Mouse (Mus musculus) midbrain, embryonic 10.5 days (tissue): ENCODE results near the gene Kiss1. TPM values are rescaled to one million over a fixed set of nuclear protein-coding genes. Genes with fewer than 3 reads are reported as not detected.
"Not testable (repeated sequence)": the region's sequence is repeated elsewhere in the genome, so short reads cannot be mapped to it uniquely, and the experiment has no call there.

ENCODE experiments used
- DNase-seq: peaks from one replicate; pipeline ENCODE4 v3.0.0-alpha.2; 2017; ENCODE audit warnings: low spot score
- H3K27ac ChIP-seq: fragments of 300-500 bp; sonication (generic); replicated peaks from 2 replicates; pipeline ENCODE4 v1.5.1; 2016; ENCODE audit warnings: mild to moderate bottlenecking
- H3K27me3 ChIP-seq: fragments of 300-500 bp; sonication (generic); 2 replicates; pipeline ENCODE4 v1.6.1; 2016; ENCODE audit warnings: low read depth, mild to moderate bottlenecking; ENCODE audit not compliant: poor library complexity, severe bottlenecking
- H3K36me3 ChIP-seq: fragments of 300-500 bp; sonication (generic); 2 replicates; pipeline ENCODE4 v1.6.1; 2016; ENCODE audit warnings: mild to moderate bottlenecking, moderate library complexity
- H3K4me1 ChIP-seq: fragments of 300-500 bp; sonication (generic); 2 replicates; pipeline ENCODE4 v1.6.1; 2016
- H3K4me3 ChIP-seq: fragments of 300-500 bp; sonication (generic); 2 replicates; pipeline ENCODE4 v1.5.1; 2016; ENCODE audit warnings: mild to moderate bottlenecking, moderate library complexity
- H3K9me3 ChIP-seq: fragments of 300-500 bp; sonication (generic); replicated peaks from 2 replicates; pipeline ENCODE4 v1.6.1; 2016; ENCODE audit warnings: mild to moderate bottlenecking
- WGBS: fragments of 180-500 bp; shearing (Covaris S2); methylation state at CpG from one replicate; pipeline ENCODE4 v1.1.7; 2016; 5-methylcytosine and 5-hydroxymethylcytosine counted together
- polyA plus RNA-seq: library from polyadenylated mRNA; unstranded; fragments of >200 nt; fragmentation: Nextera tagmentation; extraction: Ambion mirVana; gene quantifications from 2 replicates; pipeline ENCODE4 v1.2.1, GENCODE M21; 2016

The Kiss1 gene
- polyA plus RNA-seq, 1 experiment from 2014 or later: not detected

DNA sequence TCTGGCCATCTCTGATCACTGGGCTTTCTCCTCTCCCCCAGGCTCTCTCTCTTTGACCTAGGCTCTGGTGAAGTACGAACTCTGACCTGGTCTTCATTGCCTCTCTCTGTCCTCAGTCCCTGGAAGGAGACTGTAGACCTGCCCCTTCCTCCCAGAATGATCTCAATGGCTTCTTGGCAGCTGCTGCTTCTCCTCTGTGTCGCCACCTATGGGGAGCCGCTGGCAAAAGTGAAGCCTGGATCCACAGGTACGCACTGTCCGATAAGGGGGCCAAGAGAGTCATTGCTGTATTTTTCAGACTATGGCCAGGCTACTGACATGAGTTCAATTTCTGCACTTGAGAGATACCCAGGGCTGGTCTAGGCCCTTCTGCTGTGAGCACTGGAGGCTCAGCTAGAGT is 5.4 kb downstream of the Kiss1 start:
- 55% methylated on average over 5 of the region's 5 CpGs for WGBS
- DNase-seq: no peak
- no peaks in the 10 kb centered on the region for H3K36me3 ChIP-seq
- H3K9me3 ChIP-seq: no peaks in the 10 kb centered on the region
- peaks cover 44% of the 10 kb centered on the region for H3K4me1 ChIP-seq
- no peak overlapping the region for H3K27ac ChIP-seq
- no peak overlapping the region for H3K4me3 ChIP-seq
- H3K27me3 ChIP-seq: peaks cover 64% of the 10 kb centered on the region

DNA sequence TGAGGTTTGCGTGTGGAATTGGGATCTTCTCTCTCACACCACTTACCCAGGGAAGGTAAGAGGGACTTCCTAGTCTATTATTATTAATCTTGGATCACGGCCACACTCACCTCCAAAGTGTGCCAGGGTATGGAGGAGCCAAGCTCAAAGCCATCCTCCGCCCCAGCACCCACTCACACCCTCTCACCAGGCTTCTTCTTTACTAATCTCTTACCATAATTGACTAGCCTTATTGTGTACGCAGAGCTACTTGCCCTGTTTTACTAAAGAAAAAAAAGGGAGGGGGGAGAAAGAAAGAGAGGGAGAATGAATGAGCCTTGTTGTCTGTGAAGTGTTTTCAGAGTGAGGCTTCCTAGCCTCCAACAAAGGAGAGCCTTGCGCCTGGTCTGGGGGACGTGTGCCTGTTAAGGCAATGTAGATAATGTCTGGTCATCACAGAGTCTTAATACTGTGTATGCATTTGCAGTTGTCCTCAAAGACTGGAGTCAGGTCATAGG is 6.7 kb downstream of the Kiss1 start:
- Histone ChIP-seq H3K27me3 (peaks cover 73% of the 10 kb centered on the region), H3K9me3 (no peaks in the 10 kb centered on the region; the same call in 1 of the 2 replicates), H3K27ac (no peak overlapping the region), H3K4me1 (peaks cover 41% of the 10 kb centered on the region), H3K36me3 (no peaks in the 10 kb centered on the region), H3K4me3 (no peak overlapping the region)
- DNase-seq: no peak
- 62% methylated on average over 6 of the region's 6 CpGs for WGBS

DNA sequence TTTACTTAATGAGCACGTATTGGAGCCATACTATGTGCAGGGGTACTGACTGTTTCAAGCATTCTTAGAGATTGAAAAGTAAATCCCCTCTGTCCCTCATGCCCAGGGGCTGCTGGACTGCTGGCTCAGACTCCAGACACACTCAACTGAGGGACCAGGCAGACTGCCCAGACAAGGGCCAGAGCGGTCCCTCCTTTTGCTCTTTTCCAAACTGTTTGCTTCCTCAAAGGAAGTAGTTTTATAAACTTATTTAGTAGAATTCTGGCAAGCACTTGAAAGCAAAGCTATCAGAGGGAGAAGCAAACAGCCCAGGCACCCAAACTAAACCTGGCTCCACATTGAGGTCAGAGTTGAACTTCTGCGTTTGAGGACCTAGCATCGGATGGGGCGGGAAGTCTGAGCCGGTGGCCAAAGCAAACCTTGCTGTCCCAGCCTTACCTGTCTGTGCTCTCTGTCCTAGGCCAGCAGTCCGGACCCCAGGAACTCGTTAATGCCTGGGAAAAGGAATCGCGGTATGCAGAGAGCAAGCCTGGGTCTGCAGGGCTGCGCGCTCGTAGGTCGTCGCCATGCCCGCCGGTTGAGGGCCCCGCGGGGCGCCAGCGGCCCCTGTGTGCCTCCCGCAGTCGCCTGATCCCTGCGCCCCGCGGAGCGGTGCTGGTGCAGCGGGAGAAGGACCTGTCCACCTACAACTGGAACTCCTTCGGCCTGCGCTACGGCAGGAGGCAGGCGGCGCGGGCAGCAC is 7.4 kb downstream of the Kiss1 start:
- WGBS: 8% methylated on average over 34 of the region's 34 CpGs
- H3K4me3 ChIP-seq: peak overlapping the region; percentile 52
- H3K27ac ChIP-seq: peak overlapping the region; percentile 73
- no peaks in the 10 kb centered on the region; the same call in 1 of the 2 replicates for H3K9me3 ChIP-seq
- peak; percentile 35 for DNase-seq
- no peaks in the 10 kb centered on the region for H3K36me3 ChIP-seq
- H3K4me1 ChIP-seq: peaks cover 34% of the 10 kb centered on the region
- H3K27me3 ChIP-seq: peaks cover 71% of the 10 kb centered on the region

DNA sequence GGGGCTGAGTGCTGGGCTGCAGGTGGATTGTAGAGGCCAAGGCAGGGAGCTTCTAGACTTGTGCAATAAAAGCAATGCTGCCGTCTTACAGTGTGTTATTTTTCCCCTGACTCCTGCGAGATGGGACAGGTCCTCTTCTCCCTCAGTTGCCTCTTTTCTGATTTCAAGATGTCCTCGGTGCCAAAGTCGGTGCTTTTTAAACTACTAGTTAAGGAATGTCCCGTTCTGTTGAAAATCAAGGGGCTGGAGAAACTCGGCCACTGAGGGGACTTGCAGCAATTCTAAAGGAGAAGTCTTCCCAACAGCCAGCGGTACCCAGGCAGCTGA is 7.9 kb downstream of the Kiss1 start:
- H3K27ac ChIP-seq: peak overlapping the region; percentile 73
- no peaks in the 10 kb centered on the region for H3K36me3 ChIP-seq
- H3K9me3 ChIP-seq: no peaks in the 10 kb centered on the region; the same call in 1 of the 2 replicates
- peak overlapping the region; percentile 52 for H3K4me3 ChIP-seq
- 21% methylated on average over 7 of the region's 7 CpGs for WGBS
- peaks cover 69% of the 10 kb centered on the region for H3K27me3 ChIP-seq
- no peak for DNase-seq
- H3K4me1 ChIP-seq: peaks cover 34% of the 10 kb centered on the region

DNA sequence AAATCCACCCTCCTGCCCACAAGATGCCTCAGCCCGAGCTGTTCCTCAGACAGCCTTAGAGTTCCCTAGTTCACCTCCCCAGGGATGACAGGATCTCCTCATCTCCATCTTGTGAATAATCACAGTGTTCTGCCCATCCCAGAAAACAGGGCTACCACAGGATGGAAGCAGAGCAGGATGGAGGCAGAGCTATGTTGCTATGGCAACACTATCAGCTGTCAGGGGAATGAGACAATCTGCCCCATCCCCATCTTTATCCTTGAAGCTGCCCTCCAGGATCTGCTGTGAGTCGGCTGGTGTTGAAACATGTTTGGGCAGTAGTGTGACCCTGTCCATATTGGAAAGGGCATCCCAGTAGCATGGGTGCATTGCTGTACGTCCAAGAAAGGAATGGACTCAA is 9.5 kb downstream of the Kiss1 start:
- Histone ChIP-seq H3K27me3 (peaks cover 64% of the 10 kb centered on the region), H3K36me3 (no peaks in the 10 kb centered on the region), H3K27ac (peak overlapping the region; percentile 23; the same call in 1 of the 2 replicates), H3K9me3 (no peaks in the 10 kb centered on the region; the same call in 1 of the 2 replicates), H3K4me1 (peaks cover 34% of the 10 kb centered on the region), H3K4me3 (no peak overlapping the region)
- 46% methylated on average over 3 of the region's 3 CpGs for WGBS
- DNase-seq: no peak

DNA sequence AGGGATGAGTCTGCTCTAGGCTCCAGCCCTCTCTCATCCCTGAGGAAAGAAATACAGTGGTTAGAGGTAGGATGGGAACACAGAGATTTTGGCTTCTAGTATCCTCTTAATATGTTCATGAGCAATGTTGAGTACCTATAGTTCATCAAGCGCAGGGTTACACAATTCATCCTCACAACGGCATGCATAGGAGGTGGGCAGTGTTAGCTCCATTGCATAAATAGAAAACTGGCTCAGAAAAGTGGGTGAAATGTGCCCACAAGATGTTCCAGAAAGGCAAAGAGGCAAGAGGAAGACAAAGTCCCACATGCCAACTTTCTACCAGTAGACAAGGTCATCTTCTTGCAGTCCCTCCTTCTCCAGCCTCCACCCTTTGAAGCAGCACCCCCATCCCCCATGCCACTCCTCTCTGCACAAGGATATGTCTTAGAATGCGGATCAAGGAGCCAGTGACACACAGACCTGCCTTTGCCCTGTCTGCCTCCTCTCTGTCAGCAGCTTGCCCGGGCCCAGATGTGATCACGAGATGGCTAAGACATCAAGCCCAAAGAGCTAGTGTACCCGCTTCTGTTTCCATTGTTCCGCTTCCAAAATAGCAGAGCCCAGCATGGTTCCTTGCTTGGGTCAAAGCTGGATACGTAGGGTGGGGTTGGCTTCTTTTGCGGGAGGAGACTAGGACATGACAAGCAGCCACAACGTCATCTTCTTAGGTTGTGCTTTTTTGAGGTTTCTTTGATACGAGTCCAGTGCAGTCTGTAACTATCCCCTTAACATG is 11.2 kb downstream of the Kiss1 start:
- Histone ChIP-seq H3K27ac (no peak overlapping the region), H3K27me3 (peaks cover 52% of the 10 kb centered on the region), H3K9me3 (no peaks in the 10 kb centered on the region; the same call in 1 of the 2 replicates), H3K36me3 (no peaks in the 10 kb centered on the region), H3K4me1 (peaks cover 34% of the 10 kb centered on the region), H3K4me3 (no peak overlapping the region)
- no peak for DNase-seq
- 86% methylated on average over 11 of the region's 11 CpGs for WGBS

DNA sequence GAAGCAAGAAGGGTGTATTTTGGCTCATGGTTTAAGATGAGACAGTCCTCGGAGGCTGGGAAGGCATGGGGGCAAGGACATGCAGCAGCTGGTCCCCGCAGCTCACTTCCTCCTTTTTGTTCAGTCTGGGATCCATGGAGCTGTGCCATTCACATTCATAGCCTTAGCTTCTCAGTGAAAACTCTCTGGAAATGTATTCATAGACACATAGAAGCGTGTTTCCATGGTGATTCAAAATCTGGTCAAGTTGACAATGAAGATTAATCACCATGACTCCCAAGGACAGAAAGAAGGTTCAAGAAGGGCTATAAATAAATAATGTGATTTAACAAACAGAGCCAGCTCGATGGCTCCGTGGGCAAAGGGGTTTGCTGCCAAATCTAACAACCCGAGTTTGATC is 12.3 kb downstream of the Kiss1 start:
- peaks cover 24% of the 10 kb centered on the region for H3K4me1 ChIP-seq
- WGBS: 65% methylated on average over 6 of the region's 6 CpGs
- no peak overlapping the region for H3K27ac ChIP-seq
- no peaks in the 10 kb centered on the region; the same call in 1 of the 2 replicates for H3K9me3 ChIP-seq
- H3K36me3 ChIP-seq: no peaks in the 10 kb centered on the region
- no peak for DNase-seq
- no peak overlapping the region for H3K4me3 ChIP-seq
- peaks cover 41% of the 10 kb centered on the region for H3K27me3 ChIP-seq

DNA sequence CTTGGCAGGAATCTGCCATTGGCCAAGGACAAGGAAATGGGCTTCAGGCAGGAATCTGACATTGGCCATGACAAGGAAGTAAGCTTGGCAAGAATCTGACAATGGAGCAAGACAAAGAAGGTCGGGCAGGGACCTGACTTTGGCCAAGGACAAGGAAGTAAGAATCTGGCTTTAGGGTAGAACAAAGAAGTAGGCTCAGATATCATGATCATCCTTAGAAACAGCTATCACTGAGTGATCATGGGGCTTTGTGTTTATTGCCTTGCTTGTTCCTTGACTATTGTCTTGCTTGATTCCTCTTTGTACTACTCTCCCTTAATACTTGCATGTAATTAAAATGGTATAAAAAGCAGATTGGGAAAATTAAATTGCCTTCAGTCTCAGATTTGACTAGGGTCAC is 18.7 kb downstream of the Kiss1 start:
- not testable (repeated sequence) for H3K4me3 ChIP-seq, H3K4me1 ChIP-seq, H3K9me3 ChIP-seq, DNase-seq, H3K27ac ChIP-seq, H3K36me3 ChIP-seq, H3K27me3 ChIP-seq
- WGBS: 78% methylated on average over 1 of the region's 1 CpGs

DNA sequence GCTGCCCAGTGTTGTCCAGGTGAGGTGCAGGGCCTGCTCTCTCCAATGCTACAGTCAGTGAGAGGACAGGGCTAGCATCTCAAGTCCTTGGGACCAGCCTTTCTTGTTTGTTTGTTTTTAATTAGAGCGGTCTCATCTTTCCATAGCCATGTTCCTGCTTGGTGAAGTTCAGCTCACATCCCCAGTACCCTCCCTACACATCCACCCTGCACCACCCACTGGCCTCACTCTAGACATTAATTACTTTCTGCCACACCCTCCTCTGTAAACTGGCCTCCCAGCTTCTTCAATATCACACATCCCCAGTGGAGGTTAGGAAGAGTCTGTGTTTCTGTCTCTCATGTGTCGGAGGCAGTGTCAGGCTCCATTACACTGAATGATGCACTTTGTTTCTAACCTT is 22.7 kb downstream of the Kiss1 start:
- no peak for DNase-seq
- Histone ChIP-seq H3K27ac (no peak overlapping the region), H3K27me3 (no peaks in the 10 kb centered on the region; the same call in 1 of the 2 replicates), H3K4me3 (no peak overlapping the region), H3K4me1 (no peaks in the 10 kb centered on the region), H3K36me3 (no peaks in the 10 kb centered on the region), H3K9me3 (no peaks in the 10 kb centered on the region)
- WGBS: 90% methylated on average over 2 of the region's 2 CpGs

DNA sequence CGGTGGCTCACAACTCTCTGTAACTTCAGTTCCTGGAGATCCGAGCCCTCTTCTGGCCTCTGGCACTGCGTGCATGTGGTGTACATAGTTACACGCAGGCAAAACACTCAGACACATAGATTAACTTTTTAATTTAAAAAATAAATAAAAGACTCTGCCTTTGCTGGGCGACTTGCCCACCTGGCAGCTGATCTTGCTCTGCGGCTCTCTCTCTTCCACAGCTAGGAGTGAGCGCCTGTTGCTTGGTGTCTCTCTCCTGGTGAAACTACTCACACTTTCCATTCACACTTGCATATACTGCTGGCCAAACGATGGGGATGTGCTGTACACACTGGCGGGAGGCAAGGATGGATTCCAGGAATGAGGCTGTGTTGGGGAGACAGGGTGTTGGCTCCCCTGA is 24.9 kb downstream of the Kiss1 start:
- no peaks in the 10 kb centered on the region; the same call in 1 of the 2 replicates for H3K27me3 ChIP-seq
- H3K9me3 ChIP-seq: no peaks in the 10 kb centered on the region
- H3K36me3 ChIP-seq: no peaks in the 10 kb centered on the region
- H3K4me3 ChIP-seq: no peak overlapping the region
- peaks cover 2% of the 10 kb centered on the region for H3K4me1 ChIP-seq
- DNase-seq: no peak
- 87% methylated on average over 9 of the region's 9 CpGs for WGBS
- H3K27ac ChIP-seq: no peak overlapping the region

DNA sequence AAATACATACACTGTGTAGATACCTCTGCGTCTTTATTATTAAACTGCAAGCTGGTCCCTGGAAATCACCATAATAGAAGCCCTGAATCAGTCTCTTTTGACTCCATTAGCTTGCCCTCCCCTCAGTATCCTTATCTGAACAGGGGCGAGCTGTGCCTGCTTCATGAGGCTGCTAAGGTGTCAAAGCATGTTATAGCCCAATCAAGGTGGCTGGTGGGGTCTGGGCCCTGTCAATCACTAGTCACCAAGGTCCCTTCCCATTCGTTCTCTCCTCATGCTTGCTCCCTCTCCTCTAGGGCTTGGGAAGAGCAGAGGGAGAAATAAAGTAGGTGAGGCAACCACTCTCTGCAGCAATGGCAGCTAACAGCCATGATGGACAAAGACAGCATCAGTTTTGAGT is 25.6 kb downstream of the Kiss1 start:
- 86% methylated on average over 3 of the region's 3 CpGs for WGBS
- no peaks in the 10 kb centered on the region for H3K9me3 ChIP-seq
- peaks cover 9% of the 10 kb centered on the region for H3K4me1 ChIP-seq
- no peaks in the 10 kb centered on the region for H3K36me3 ChIP-seq
- no peak overlapping the region for H3K27ac ChIP-seq
- no peak for DNase-seq
- H3K4me3 ChIP-seq: no peak overlapping the region
- peaks cover 2% of the 10 kb centered on the region; the same call in 1 of the 2 replicates for H3K27me3 ChIP-seq

DNA sequence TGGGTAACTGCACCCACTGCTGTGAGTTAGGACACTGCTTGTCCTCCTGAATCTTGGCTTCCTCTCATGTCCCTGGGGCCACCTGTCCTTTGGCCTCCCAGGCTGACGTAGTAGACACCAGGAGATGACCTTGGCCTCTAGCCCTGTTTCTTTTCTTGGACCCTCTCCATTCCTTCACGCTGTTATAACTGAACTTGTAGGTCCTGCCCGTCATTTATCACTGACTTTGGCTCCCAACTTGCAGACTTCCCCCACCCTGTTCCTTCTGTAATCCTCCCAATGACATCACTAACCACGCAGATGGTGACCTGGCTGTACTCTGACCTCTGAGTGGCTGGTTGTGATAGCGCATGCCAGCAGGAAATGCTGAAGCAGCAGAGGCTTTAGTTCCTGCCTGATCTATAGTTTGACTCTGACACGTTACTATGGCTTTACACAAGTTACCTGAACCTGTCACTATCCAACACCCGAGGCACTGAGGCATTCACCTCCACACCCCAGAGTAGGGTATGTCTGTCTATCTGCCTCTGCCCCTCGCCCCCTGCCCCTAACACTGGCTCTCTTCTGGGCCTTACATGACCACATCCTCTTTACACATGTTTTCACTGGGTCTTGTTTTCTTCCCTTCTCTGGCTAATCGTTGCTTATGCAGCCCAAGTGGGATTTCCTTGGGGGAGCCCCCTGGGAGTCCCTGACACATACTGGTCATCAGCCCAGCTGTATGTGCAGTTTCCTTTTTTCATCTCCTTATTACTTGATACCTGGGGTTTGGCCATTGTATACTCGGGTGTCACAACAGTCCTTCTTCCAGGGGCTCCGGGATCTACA is 26.2 kb downstream of the Kiss1 start:
- Histone ChIP-seq H3K36me3 (no peaks in the 10 kb centered on the region), H3K4me3 (no peak overlapping the region), H3K9me3 (no peaks in the 10 kb centered on the region), H3K4me1 (peaks cover 11% of the 10 kb centered on the region), H3K27ac (no peak overlapping the region), H3K27me3 (peaks cover 9% of the 10 kb centered on the region; the same call in 1 of the 2 replicates)
- 80% methylated on average over 11 of the region's 11 CpGs for WGBS
- no peak for DNase-seq
